Mouse (Mus musculus) stomach, embryonic 14.5 days (tissue): ENCODE measurements around the gene Sash1. TPM values are rescaled to one million over a fixed set of nuclear protein-coding genes. Genes with fewer than 3 reads are reported as not detected.

Experiments
- ATAC-seq: fragments of 200-750 bp; cut with Nextera tagmentation; 2 replicates; pipeline ENCODE4 v1.8.0; 2017; ENCODE audit warnings: low read depth, moderate TSS enrichment; ENCODE audit not compliant: insufficient number of reproducible peaks, insufficient read depth, low FRiP score
- H3K27ac ChIP-seq: fragments of 300-500 bp; sonication (generic); 2 replicates; pipeline ENCODE4 v1.5.1; 2014; ENCODE audit warnings: mild to moderate bottlenecking, low read length, moderate library complexity, mixed read lengths
- H3K27me3 ChIP-seq: fragments of 300-500 bp; sonication (generic); 2 replicates; pipeline ENCODE4 v1.6.1; 2014; ENCODE audit warnings: low read length, control low read depth, mixed read lengths; ENCODE audit not compliant: control insufficient read depth, insufficient read depth
- H3K36me3 ChIP-seq: fragments of 300-500 bp; sonication (generic); 2 replicates; pipeline ENCODE4 v1.6.1; 2014; ENCODE audit warnings: mild to moderate bottlenecking, control low read depth, low read length, moderate library complexity, mixed read lengths; ENCODE audit not compliant: control insufficient read depth, insufficient read depth
- H3K4me1 ChIP-seq: fragments of 300-500 bp; sonication (generic); 2 replicates; pipeline ENCODE4 v1.6.1; 2014; ENCODE audit warnings: low read length, control low read depth, mixed read lengths; ENCODE audit not compliant: control insufficient read depth, insufficient read depth
- H3K4me2 ChIP-seq: fragments of 300-500 bp; sonication (generic); replicated peaks from 2 replicates; pipeline ENCODE4 v1.6.1; 2014; ENCODE audit warnings: low read depth, low read length, control low read depth
- H3K4me3 ChIP-seq: fragments of 300-500 bp; sonication (generic); 2 replicates; pipeline ENCODE4 v1.5.1; 2014; ENCODE audit warnings: low read depth, low read length, control low read depth
- H3K9ac ChIP-seq: fragments of 300-500 bp; sonication (generic); replicated peaks from 2 replicates; pipeline ENCODE4 v1.6.1; 2014; ENCODE audit warnings: low read depth, mild to moderate bottlenecking, control low read depth, low read length, moderate library complexity, mixed read lengths
- H3K9me3 ChIP-seq: fragments of 300-500 bp; sonication (generic); 2 replicates; pipeline ENCODE4 v1.6.1; 2016; ENCODE audit warnings: low read depth, low read length, control low read depth; ENCODE audit not compliant: control insufficient read depth
- WGBS: fragments of 180-500 bp; shearing (Covaris S2); extraction: QIAGEN DNeasy Blood & Tissue Kit; methylation state at CpG from one replicate; pipeline ENCODE4 v1.1.7; 2014; 5-methylcytosine and 5-hydroxymethylcytosine counted together
- polyA plus RNA-seq: library from polyadenylated mRNA; unstranded; fragments of >200 nt; fragmentation: Nextera tagmentation; extraction: Ambion mirVana; gene quantifications from 2 replicates; pipeline ENCODE4 v1.2.1, GENCODE M21; 2014

Gene Sash1
- polyA plus RNA-seq, 1 experiment from 2014 or later = 9.3 TPM

DNA sequence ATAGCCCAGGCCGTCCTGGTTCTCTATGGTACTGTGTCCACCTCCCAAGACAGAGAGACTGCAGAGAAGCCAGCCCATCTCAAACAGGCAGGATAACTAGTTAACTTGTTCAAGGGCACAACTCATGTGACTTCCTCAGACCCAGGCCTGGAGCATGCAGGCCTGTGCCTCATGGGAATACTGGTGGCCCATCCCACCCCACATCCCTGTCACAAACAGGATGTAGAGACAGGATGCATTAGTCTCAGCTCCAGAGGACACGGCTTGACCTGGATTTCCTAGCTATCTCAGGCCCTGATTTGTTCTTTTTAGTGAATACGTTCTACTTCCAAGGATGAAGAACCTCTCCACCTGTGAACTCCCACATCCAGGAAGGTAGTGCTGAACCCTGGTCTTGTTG lies 80.5 kb downstream of the Sash1 start:
- Histone ChIP-seq H3K27me3 (no peaks in the 10 kb centered on the region), H3K4me1 (peaks cover 7% of the 10 kb centered on the region; the same call in 1 of the 2 replicates), H3K4me3 (no peak overlapping the region), H3K9ac (no peak overlapping the region), H3K4me2 (no peak overlapping the region), H3K27ac (no peak overlapping the region), H3K36me3 (no peaks in the 10 kb centered on the region), H3K9me3 (no peaks in the 10 kb centered on the region)
- WGBS = 83% methylated on average over 3 of the region's 3 CpGs
- no peak for ATAC-seq

DNA sequence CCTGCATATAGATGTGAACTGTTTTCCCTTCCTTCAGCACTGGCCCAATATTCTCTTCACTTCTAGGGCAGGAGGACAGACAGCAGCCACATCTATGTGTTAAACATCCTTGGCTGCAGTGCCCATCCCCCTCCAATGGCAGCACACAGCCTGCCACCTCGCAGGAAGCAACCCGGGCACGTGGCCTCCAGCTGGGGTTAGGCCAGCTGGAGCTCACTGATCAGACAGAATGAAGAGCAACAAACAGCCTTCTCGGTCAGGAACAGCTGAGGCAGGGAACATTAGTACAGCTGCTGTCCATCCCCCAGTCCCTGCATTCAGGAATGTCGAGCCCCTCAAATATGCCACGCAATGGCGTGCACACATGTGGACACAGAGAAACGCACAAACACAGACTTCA lies 81.6 kb downstream of the Sash1 start:
- WGBS = 30% methylated on average over 8 of the region's 8 CpGs
- H3K36me3 ChIP-seq = no peaks in the 10 kb centered on the region
- peaks cover 7% of the 10 kb centered on the region; the same call in 1 of the 2 replicates for H3K4me1 ChIP-seq
- H3K27ac ChIP-seq = no peak overlapping the region
- no peak overlapping the region for H3K4me3 ChIP-seq
- H3K9ac ChIP-seq = no peak overlapping the region
- no peaks in the 10 kb centered on the region for H3K27me3 ChIP-seq
- no peak overlapping the region for H3K4me2 ChIP-seq
- no peaks in the 10 kb centered on the region; the same call in 1 of the 2 replicates for H3K9me3 ChIP-seq
- peak; percentile 38; the same call in 1 of the 2 replicates for ATAC-seq

DNA sequence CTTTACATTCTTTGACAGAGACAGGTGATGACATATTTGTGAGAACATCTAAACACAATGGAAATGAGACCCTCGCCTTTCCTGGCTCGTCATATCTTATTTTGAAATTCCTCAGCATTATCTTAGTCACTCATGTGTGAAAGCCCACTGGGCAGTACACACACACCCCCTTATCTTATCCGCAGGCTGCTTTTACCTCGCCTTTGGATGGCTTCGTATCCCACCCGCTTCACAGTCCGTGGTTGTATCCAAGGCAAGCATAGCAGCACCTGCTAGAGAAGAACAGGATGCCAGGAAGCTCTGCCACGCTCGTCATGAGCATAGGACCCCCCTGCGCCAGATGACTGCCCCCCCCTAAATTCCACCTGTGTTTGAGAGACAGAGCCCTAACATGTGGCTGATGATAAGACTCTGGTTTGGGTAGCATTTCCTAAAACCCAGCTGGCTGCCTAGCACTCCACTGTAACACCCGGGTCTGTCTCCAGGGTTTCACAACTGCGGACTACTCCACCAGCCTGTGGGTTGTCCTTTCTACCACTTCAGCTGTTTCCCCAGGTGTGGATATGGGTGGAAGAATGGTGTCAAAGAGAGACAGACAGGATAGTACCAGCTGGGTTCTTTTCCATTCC lies 84.0 kb downstream of the Sash1 start:
- Histone ChIP-seq H3K9me3 (no peaks in the 10 kb centered on the region; the same call in 1 of the 2 replicates), H3K27ac (no peak overlapping the region), H3K4me3 (no peak overlapping the region), H3K36me3 (no peaks in the 10 kb centered on the region), H3K9ac (no peak overlapping the region), H3K4me2 (no peak overlapping the region), H3K27me3 (no peaks in the 10 kb centered on the region), H3K4me1 (peaks cover 7% of the 10 kb centered on the region; the same call in 1 of the 2 replicates)
- no peak for ATAC-seq
- 67% methylated on average over 12 of the region's 12 CpGs for whole genome bisulfite sequencing

DNA sequence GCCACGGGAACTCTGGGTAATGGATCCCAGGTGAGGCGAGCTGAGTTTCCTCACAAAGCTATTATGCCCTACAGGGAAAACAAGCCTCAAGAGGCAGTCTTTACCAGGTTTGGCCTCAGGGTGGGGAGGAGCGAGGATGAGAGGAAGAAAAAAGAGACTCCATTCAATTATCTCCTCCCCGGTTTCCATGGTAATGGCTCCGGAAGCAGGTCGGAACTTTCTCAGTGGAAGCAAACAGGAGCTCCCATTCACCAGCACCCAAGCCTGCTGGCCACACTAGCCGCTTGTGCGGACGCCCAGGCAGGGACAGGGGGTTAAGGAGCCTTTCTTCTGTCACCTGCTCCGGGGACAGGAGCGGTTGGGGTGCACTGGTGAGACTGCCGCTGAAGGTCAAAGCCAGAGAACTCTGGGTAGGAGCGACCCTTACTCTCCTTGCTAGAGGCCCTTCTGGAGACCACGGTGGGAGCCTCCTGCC lies 84.7 kb downstream of the Sash1 start:
- Histone ChIP-seq H3K4me2 (no peak overlapping the region), H3K4me3 (no peak overlapping the region), H3K9ac (no peak overlapping the region), H3K27me3 (no peaks in the 10 kb centered on the region), H3K4me1 (peaks cover 7% of the 10 kb centered on the region; the same call in 1 of the 2 replicates), H3K36me3 (no peaks in the 10 kb centered on the region), H3K9me3 (no peaks in the 10 kb centered on the region; the same call in 1 of the 2 replicates), H3K27ac (no peak overlapping the region)
- 46% methylated on average over 14 of the region's 14 CpGs for WGBS
- no peak for ATAC-seq

DNA sequence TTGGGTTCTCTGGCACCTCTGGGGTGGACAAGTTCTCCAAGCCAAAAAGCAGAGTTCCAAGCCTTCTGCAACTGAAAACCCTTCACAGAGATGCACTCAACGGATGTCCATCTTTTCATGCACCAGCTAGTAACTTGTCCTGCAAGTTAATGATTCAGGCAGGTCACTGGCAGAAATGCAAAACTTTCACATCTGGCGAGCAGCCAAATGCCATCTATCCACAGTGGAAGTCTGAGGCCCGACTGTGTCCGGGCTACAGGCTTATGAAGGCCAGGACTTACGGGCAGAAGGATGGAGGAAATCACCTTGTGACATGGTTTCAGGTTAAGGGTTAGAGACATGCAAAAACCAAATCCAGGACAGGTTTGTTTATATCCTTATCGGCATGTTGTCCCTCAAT lies 88.0 kb downstream of the Sash1 start:
- no peak for ATAC-seq
- no peak overlapping the region for H3K4me2 ChIP-seq
- no peak overlapping the region for H3K9ac ChIP-seq
- H3K4me1 ChIP-seq = no peaks in the 10 kb centered on the region
- no peaks in the 10 kb centered on the region for H3K27me3 ChIP-seq
- H3K9me3 ChIP-seq = no peaks in the 10 kb centered on the region; the same call in 1 of the 2 replicates
- no peak overlapping the region for H3K27ac ChIP-seq
- H3K36me3 ChIP-seq = no peaks in the 10 kb centered on the region
- WGBS = 72% methylated on average over 6 of the region's 6 CpGs
- no peak overlapping the region for H3K4me3 ChIP-seq

DNA sequence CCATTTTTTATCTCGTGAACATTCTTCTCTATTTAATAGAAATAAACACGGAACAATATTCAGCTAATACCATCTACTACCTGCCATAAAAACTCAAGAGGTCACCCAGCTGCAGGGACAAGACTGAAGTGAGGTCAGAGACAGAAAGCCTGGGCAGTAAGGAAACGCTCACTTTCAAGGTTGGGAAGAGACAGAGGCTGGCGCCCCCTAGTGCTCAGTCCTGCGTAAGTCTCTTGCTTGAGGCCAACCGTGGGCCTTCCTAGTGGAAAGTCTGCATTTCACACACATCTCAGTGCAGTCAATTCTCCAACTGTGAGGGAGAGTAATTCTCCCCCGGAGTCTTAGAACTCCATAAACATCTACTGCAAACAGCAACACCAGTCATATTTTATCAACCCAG lies 90.5 kb downstream of the Sash1 start:
- Histone ChIP-seq H3K9ac (no peak overlapping the region), H3K36me3 (no peaks in the 10 kb centered on the region), H3K27ac (no peak overlapping the region), H3K4me2 (no peak overlapping the region), H3K27me3 (no peaks in the 10 kb centered on the region), H3K9me3 (no peaks in the 10 kb centered on the region; the same call in 1 of the 2 replicates), H3K4me1 (no peaks in the 10 kb centered on the region), H3K4me3 (no peak overlapping the region)
- no peak for ATAC-seq
- WGBS = 37% methylated on average over 7 of the region's 7 CpGs

DNA sequence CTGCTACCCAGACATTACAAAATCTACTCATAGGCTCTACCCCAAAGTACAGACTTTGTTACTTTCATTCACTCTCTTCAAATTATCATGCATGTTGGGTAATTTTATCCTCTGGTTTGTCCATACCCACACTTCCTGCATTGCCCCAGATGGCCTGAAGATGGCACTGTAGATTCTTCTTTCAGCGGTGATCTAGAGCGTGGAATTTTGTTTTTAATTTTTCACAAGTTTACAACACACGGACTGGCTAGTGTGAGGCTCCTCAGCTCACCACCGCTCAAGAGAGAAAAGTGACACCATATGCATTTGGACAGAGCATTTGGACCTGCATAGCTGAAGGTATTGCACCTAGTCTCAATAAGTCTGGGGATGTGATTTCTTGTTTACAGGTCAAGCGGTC lies 93.5 kb downstream of the Sash1 start:
- H3K27ac ChIP-seq = no peak overlapping the region
- no peaks in the 10 kb centered on the region for H3K27me3 ChIP-seq
- no peaks in the 10 kb centered on the region; the same call in 1 of the 2 replicates for H3K9me3 ChIP-seq
- 48% methylated on average over 5 of the region's 5 CpGs for WGBS
- H3K4me3 ChIP-seq = no peak overlapping the region
- no peaks in the 10 kb centered on the region for H3K36me3 ChIP-seq
- H3K4me1 ChIP-seq = no peaks in the 10 kb centered on the region
- no peak for ATAC-seq
- H3K4me2 ChIP-seq = no peak overlapping the region
- H3K9ac ChIP-seq = no peak overlapping the region

DNA sequence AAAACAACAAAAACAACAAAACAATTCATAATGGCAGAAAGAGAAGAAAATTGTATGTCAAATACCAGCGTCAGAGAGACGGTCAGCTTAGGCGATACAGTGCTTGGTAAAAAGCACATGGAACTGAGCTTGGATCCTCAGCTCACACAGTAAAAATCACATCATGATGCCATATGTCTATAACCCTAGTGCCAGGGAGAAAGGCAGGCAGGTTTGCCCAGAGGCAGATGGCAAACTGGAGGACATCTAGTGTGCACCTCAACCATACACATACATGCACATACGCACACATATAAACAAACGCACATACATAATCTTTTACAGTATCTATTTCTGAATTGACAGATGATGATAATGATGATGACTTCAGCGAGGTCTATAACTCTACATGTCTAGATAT lies 96.8 kb downstream of the Sash1 start:
- no peak overlapping the region for H3K4me3 ChIP-seq
- no peak for ATAC-seq
- WGBS = 96% methylated on average over 6 of the region's 6 CpGs
- H3K4me1 ChIP-seq = peaks cover 8% of the 10 kb centered on the region; the same call in 1 of the 2 replicates
- H3K36me3 ChIP-seq = peaks cover 1% of the 10 kb centered on the region; the same call in 1 of the 2 replicates
- no peaks in the 10 kb centered on the region for H3K27me3 ChIP-seq
- H3K9ac ChIP-seq = no peak overlapping the region
- H3K9me3 ChIP-seq = no peaks in the 10 kb centered on the region
- H3K27ac ChIP-seq = no peak overlapping the region
- no peak overlapping the region for H3K4me2 ChIP-seq
